ENCODE assay signal across 20 mouse cellular contexts in genomic region chr4:83739891-83740277, GRCm38 (mm10).
"Had no signal": no experiment of that assay in that cellular context is flagged by ENCODE, and none has a peak within 500 bp of the region (broad histone marks: within the 10 kb centered on the region; RNA-seq: fewer than 3 reads in every experiment).

No protein-coding gene starts in this region.

- H3K27me3 ChIP-seq: kidney, embryonic 15.5 days; limb, embryonic 12.5 days; limb, embryonic 15.5 days; midbrain, embryonic 12.5 days; midbrain, embryonic 15.5 days; neural tube, embryonic 13.5 days; stomach, embryonic 15.5 days had no signal

- H3K4me2 ChIP-seq: kidney, embryonic 15.5 days; limb, embryonic 12.5 days; limb, embryonic 15.5 days; liver, embryonic 11.5 days; lung, embryonic 14.5 days; midbrain, embryonic 12.5 days; midbrain, embryonic 15.5 days; neural tube, embryonic 13.5 days; stomach, embryonic 15.5 days had no signal

- H3K4me3 ChIP-seq: kidney, embryonic 15.5 days; limb, embryonic 12.5 days; limb, embryonic 15.5 days; midbrain, embryonic 12.5 days; midbrain, embryonic 15.5 days; neural tube, embryonic 13.5 days; stomach, embryonic 15.5 days had no signal

- H3K9ac ChIP-seq: kidney, embryonic 15.5 days; limb, embryonic 12.5 days; limb, embryonic 15.5 days; liver, embryonic 14.5 days; liver, postnatal 0 days; lung, embryonic 14.5 days; midbrain, embryonic 12.5 days; midbrain, embryonic 15.5 days; neural tube, embryonic 13.5 days; stomach, embryonic 15.5 days had no signal

- DNase-seq: kidney, adult 11 months; kidney, adult 8-10 months; kidney, postnatal 10 days; kidney, postnatal 36 days; left cerebral cortex, postnatal 4 days; liver, postnatal 0 days; lung, embryonic 14.5 days; right cerebral cortex, postnatal 25 days; spleen, adult 18-20 months; thymus, postnatal 36 days had no signal

- H3K36me3 ChIP-seq: kidney, embryonic 15.5 days; limb, embryonic 12.5 days; limb, embryonic 15.5 days; midbrain, embryonic 12.5 days; midbrain, embryonic 15.5 days; neural tube, embryonic 13.5 days; stomach, embryonic 15.5 days had no signal

- H3K27ac ChIP-seq: kidney, embryonic 15.5 days; limb, embryonic 12.5 days; limb, embryonic 15.5 days; liver, embryonic 14.5 days; midbrain, embryonic 12.5 days; midbrain, embryonic 15.5 days; neural tube, embryonic 13.5 days; stomach, embryonic 15.5 days had no signal

- ATAC-seq: liver, postnatal 0 days; lung, postnatal 0 days had no signal

- H3K4me1 ChIP-seq: limb, embryonic 15.5 days; stomach, embryonic 15.5 days had no signal

- H3K9me3 ChIP-seq: kidney, embryonic 15.5 days; limb, embryonic 12.5 days; limb, embryonic 15.5 days; midbrain, embryonic 12.5 days; midbrain, embryonic 15.5 days; neural tube, embryonic 13.5 days; stomach, embryonic 15.5 days had no signal
